Mouse (Mus musculus): ENCODE results near the gene Glce.

Glce gene

DNA sequence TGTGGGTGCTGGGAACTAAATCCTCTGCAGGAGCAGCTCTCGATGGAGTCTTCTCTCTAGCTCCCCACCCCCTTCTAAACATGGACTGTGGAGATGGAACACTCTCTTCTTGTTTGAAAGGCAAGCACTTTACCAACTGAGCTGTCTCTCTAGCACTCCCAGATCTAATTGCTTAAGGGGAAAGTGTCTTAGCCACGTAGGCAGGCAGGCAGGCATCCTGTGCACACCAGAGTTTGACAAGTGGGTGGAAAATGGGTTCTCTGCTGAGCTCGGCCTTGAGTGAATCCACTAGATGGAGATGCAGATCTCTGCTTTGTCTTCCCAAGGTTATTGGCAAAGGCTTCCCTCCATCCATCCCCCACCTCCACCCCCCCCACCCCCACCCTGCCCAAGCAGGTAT is 94.4 kb downstream of the Glce start:
- in situ Hi-C loops (cut with MseI, MboI) = no loop called here

DNA sequence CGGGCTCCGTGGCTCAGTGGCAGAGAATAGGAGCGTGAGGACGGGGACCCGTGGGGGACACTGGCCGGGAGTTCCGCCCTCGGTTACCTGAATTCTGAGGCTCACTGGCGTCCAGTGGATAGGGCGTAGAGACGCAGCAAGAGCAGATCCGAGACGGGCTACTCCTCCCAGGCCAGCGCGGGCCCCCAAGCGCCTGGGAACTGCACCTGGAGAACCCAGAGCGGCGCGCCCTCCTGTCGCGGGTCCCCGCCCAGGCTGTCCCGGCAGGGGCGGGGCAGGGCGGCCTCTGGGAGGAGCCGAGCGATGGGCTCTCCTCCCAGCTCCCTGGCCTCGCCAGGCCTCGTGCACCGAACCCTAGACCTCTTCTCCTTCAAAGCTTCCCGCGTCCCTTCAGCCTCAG is 95.9 kb downstream of the Glce start, which contains the start of gene Paqr5:
Gene Paqr5, minus strand, starts transcription at position 257 of the 400 bp plus-strand sequence.
- in situ Hi-C loops (cut with MseI, MboI) = no loop called here

- in situ Hi-C loops (cut with MseI, MboI) = no loop called here
These were observed 97.4 kb downstream of the Glce start for GRCm38 (mm10) chr9:62025056-62025455.

GRCm38 (mm10) chr9:62023879-62024278 is 98.6 kb downstream of the Glce start:
- in situ Hi-C loops (cut with MseI, MboI) = no loop called here

DNA sequence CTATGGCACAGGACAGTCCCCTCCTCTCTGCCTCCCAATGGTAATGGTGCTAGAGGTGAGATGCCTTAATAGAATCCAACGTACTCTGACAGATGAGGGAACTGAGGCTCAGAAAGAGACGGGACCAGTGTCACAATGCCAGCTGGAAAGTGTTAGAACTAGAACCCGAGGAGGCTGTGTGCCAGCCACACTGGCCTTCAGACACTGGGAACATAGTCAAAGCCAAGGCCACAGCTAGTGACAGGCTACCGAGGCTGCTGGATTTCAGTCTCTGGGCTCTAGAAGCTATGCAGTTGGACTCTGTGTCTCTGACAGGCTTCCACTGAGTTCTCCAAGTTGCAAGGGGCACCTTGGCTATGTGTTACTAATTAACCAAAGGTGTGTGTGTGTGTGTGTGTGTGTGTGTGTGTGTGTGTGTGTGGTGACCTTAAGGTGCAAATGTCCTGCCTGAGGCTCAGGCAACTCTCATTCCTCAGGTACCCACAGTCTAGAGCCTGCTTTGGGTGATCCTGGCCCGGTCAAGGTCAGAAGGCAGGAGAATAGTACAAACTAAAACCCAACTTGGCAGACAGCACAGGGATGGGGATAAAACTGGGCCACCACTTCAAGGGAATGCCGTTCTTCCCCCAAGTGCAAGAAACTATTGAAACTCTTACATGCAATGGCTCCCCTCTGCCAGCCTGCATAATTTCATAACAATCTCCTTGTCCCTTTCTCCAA is 99.3 kb downstream of the Glce start:
- in situ Hi-C loops (cut with MseI, MboI) = no loop called here

DNA sequence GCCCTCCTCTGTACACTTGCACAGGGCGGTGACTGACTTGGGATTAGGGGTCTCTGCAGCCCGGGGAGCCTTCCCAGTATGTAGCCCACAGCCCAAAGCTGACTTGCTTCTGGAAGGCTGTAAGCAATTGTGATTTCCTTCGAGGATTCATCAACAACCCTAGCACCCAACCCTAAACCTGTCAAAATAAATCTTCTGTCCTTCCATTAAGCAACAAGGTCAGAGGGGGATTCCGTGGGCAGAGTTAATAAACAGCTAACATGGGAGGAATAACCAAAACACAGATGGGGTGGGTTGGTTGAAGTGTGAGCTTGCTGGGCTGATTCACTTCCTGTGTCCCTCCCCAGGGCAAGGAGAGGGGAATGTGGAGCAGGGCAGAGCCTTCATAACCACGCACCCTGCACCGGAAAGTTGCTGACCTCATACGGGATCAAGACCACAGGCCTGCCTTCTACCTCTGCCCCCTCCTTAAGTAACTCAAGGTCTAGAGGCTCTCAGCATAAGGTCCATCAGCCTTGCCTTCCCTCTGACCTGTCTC is 100.8 kb downstream of the Glce start:
- in situ Hi-C loops (cut with MseI, MboI) = no loop called here

- in situ Hi-C loops (cut with MseI, MboI) = no loop called here
These were observed 102.2 kb downstream of the Glce start for GRCm38 (mm10) chr9:62020259-62020658.

- in situ Hi-C loops (cut with MseI, MboI) = no loop called here
These were observed 104.0 kb downstream of the Glce start for GRCm38 (mm10) chr9:62018229-62019093.

- in situ Hi-C loops (cut with MseI, MboI) = no loop called here
These were observed 105.1 kb downstream of the Glce start for GRCm38 (mm10) chr9:62017329-62017728.

DNA sequence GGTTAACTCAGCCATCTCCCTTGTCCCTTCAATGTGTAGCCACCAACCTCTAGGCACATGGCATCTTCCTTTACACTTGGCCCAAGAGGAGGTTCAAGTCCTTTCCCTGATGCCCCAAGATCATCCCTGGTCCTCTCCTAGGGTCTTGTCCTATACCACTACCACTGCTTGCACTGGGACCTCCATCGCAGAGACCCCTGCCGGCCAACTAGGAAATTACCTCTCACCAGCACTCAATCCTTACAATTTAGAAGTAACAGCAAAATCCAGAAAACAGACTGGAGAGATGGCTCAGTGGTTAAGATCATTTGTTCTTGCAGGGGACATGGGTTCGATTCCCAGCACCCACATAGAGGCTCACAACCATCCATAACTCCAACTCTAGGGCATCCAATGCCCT is 107.0 kb downstream of the Glce start:
- in situ Hi-C loops (cut with MseI, MboI) = no loop called here

DNA sequence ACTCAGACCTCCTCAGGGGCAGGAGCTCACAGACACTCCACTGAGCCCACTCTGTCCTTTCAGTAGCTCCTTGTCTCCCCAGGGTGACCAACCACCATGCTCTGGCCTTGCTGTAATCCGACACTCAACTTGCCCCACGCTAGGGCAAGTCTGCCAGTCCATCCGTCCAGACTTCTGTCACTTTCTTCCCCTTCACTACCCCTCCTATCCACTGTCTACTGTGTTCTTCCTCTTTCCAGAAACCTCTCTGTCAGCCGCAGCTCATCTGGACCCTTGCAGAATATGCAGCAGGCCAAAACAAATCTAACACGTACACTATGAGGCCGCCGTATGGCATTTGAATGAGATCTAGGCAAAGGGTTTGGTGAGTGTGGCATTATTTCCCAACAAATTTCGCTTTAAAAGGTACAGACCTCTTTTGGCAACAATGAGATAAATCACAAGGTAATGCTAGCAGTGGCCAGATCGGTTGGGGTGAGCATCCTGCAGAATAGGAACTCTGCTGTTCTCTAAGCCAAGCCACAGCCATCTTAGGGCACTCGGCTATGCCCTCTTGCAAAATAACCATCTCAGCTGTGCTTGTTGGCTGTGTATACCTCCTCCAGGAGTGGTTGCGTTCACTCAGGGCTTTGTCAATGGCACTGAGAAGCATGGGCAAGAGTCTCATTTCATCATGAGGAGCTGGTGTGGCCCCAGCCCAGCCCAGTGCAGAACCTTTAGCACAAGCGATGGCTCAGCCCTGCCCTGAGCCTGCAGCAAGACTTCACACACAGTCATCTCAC is 108.9 kb downstream of the Glce start:
- in situ Hi-C loops (cut with MseI, MboI) = no loop called here

DNA sequence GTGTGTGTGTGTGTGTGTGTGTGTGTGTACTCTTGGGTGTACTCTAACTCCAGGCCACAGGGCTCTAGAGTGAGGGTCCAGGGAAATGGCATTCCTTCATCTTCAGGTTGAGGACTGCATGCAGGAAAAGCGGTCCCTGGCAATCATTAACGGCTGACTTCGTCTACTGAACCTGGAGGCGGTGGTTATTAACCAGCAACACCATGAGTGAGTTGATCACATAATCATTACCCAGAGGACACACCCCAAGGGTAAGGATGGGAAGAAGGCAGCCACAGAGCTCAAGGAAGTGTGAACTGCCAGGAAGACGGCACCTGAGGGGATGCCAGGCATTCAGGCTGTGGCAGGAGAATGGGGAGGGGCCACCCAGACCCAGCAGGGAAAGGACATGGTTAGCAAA is 114.1 kb downstream of the Glce start:
- in situ Hi-C loops (cut with MseI, MboI) = no loop called here
